In the genomic region with DNA sequence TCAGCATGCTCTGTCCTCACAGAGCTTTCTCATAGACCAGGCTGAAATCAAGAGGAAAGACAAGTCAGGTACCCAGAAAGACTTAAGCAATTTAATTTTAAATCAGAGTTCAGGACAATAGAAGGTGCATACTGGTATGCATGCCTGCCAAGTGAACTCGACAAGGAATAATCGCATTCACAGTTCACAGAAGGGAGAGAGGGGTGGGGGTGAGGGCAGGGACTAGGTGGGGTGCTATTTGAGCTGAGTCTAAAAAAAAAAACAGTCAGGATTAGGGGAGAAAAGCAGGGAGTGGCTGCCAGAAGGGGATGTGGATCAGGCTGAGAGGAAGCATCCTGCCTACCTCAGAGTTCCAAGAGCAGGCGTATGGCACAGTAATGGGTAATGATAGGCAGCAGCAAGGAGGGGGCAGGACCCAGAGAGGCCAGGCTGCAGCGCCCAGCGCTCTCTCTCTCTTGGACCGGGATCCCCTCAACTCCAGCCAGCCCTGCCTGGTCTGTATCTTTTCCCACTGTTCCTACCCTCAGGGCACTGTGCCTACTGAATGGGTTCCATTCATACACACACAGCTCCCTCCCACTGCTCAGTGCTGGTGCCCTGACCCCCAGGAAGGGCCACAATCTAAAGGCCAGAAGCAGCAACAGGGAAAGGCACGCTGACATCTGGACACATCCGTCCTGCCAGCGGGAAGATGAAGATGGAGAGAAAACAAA, we compare ENCODE assay signal across 21 mouse cellular contexts. TPM values are rescaled to one million over a fixed set of nuclear protein-coding genes. Genes with fewer than 3 reads are reported as not detected.
"Had no signal": no experiment of that assay in that cellular context is flagged by ENCODE, and none has a peak within 500 bp of the region (broad histone marks: within the 10 kb centered on the region; RNA-seq: fewer than 3 reads in every experiment).

No protein-coding gene starts in this region.

- DNase-seq: kidney, adult 2 months; kidney, postnatal 14 days; lung, embryonic 14.5 days; lung, postnatal 10 days; retina, postnatal 1 day; right cerebral cortex, postnatal 4 days; spleen, adult 18-20 months; thymus, postnatal 36 days had no signal

- H3K4me2 ChIP-seq: kidney, embryonic 15.5 days; limb, embryonic 12.5 days; liver, embryonic 15.5 days; lung, embryonic 14.5 days; midbrain, embryonic 12.5 days; neural tube, embryonic 12.5 days had no signal

- H3K9ac ChIP-seq: kidney, embryonic 15.5 days; limb, embryonic 12.5 days; liver, embryonic 15.5 days; lung, embryonic 14.5 days; midbrain, embryonic 12.5 days; neural tube, embryonic 12.5 days had no signal

- H3K27ac ChIP-seq: kidney, embryonic 15.5 days; limb, embryonic 12.5 days; midbrain, embryonic 12.5 days; neural tube, embryonic 12.5 days had no signal

- H3K9me3 ChIP-seq: kidney, embryonic 15.5 days; limb, embryonic 12.5 days; liver, embryonic 15.5 days; midbrain, embryonic 12.5 days; neural tube, embryonic 12.5 days had no signal

- H3K27me3 ChIP-seq: kidney, embryonic 15.5 days; limb, embryonic 12.5 days; liver, embryonic 15.5 days; midbrain, embryonic 12.5 days; neural tube, embryonic 12.5 days had no signal

- H3K4me1 ChIP-seq: kidney, embryonic 15.5 days; limb, embryonic 12.5 days; liver, embryonic 15.5 days; midbrain, embryonic 12.5 days; neural tube, embryonic 12.5 days had no signal

- H3K4me3 ChIP-seq: kidney, embryonic 15.5 days; limb, embryonic 12.5 days; liver, embryonic 15.5 days; midbrain, embryonic 12.5 days; myocyte; neural tube, embryonic 12.5 days had no signal

- ATAC-seq: intestine, embryonic 16.5 days; midbrain, embryonic 16.5 days had no signal

RNA-seq across cellular contexts. Expression of a gene that starts 16.5 kb away (rescaled TPM):
- total RNA-seq: layer of hippocampus, adult 8-10 months; layer of hippocampus, postnatal 25 days; left cerebral cortex, adult 8-10 months; left cerebral cortex, postnatal 25 days; liver, adult 2 months had no signal
- polyA plus RNA-seq: liver, adult 2 months; myocyte had no signal
